Mouse (Mus musculus): Measurements from ENCODE around the gene Zdhhc22. TPM values are rescaled to one million over a fixed set of nuclear protein-coding genes. Genes with fewer than 3 reads are reported as not detected.

The Zdhhc22 gene
- total RNA-seq, 2 experiments from 2014 or later = 51.9 to 54.0 TPM

DNA sequence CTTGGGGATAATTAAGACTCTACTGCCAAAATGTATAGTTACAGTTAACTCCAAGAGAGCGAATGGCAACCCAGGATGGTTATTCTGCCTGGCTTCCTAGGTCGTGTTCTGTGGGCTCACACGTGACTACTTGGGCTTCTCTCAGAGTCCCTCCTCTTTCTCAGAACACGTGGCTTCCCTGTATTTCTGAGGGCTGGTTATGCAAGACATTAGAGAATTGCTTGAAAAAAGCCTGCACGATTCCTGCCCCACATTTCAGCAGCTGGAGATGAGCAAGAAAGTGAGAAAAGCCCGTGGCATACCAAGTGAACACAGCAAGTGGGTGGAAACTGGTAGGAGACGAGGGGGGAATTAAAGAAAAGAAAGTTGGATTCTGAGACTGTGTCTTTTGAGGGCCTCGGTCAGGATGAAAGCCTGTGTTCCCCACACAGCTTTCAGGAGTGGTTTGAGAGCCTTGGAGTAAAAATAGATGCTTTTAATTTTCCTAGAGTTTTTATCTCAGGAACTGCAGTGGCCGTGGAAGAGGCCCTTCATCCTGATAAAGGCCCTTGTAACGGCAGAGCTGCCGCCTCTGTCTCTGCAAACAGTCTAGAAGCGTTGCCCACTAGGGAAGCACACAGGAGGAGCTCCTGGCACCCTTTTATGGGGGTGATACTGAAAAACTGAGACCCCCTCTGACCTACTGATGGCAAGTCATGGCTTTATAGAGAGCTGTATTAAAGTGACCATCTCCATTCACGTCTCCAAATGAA lies 21.6 kb downstream of the Zdhhc22 start:
- intact Hi-C loops (cut with DNase I) = no loop called here
- peak; percentile 77 to 95 for DNase-seq (ENCODE audit: low spot score in 2 of 2)

DNA sequence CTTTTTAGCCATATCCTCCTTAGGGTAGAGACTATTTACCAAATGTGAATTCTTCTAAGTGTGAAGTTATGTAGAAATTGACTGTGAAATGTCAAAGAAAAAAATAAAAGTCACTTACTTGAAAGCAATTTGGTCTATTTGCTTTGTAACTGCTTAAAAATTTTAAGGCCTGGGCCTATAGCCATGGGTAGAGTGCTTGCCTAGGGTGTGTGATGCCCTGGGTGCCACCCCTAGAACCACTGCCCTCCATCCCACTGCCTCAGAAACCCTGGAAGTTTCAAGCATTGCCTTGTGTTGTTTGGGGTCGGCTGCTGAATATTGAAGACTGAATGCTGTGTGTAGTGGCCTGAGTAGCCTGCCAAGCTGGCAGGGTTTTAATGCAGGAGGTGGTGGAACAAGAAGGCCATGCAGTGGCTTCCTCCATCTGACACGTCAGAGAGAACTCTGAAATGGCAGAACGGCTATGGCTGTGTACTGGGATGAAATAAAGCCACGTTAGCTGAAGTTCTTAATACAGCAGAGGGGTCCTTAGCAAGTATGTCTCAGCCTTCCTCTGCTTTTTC lies 24.9 kb downstream of the Zdhhc22 start:
- no peak for DNase-seq (ENCODE audit: low spot score in 2 of 2)
- intact Hi-C loops (cut with DNase I) = no loop called here

DNA sequence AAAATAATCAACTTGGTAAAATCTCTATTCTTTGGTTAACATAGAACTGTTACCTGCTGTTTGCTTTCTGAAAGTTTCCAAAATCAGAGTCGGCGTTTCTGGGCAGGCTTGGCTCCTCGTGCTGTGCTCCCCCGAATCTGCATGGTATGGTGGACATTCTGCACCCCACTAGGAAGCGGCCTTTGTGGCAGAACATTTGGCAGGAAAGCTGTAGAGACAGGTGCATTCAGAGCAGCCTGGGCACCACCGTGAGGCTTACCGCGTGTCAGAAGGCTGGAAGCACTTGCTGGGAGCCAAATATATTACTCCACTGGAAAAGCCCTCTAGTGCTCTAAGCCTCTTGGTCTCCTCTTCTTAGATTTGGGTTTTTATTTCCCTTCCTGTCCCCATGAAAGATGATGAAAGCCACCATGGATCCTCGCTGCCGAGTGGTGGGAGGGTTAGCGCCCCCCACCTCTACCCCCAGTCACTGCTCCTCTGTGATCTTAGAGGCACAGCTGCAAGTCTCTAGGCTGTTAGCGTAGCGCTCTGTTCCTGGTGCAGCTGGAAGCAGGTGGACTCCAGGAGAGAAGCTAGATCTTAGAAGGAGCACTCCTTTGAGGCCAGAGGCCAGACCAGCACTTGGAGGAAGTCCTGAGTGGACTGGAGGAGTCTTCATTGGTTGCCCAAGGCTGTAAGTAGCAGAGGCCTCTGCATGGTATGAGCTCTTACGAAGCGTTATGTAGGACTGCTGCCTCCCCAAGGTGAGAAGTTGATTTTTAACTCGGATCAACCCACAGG lies 25.8 kb downstream of the Zdhhc22 start:
- intact Hi-C loops (cut with DNase I) = no loop called here
- DNase-seq (ENCODE audit: low spot score in 2 of 2) = no peak

DNA sequence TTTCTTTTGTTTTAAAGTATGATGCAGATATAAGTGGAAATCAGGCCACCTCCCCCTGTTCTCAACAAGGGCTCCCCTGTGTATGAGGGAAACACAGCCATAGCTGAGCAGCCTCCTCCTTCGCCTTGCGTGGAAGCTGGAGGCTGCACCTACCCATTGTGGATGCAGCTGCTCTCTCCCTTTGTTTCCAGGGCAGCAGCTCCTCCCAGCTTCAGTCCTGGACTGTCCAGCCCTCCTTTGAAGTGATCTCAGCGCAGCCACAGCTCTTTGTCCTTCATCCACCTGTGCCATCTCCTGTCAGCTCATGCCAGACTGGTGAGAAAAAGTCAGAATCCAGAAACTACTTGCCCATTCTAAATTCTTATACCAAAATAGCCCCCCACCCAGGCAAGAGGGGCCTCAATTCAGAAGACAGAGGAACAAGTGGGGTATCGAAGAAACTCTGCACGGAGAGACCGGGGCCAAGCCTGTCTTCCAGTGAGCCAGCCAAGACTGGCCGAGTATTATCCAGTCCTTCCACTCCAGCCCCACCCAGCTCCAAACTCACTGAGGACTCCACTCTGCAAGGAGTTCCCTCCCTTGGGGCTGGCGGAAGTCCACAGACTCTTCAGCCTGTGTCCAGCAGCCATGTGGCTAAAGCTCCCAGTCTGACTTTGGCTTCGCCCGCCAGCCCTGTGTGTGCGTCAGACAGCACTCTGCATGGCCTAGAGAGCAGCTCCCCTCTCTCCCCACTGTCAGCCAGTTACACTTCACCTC lies 28.5 kb downstream of the Zdhhc22 start:
- no peak for DNase-seq (ENCODE audit: low spot score in 2 of 2)
- intact Hi-C loops (cut with DNase I) = no loop called here

DNA sequence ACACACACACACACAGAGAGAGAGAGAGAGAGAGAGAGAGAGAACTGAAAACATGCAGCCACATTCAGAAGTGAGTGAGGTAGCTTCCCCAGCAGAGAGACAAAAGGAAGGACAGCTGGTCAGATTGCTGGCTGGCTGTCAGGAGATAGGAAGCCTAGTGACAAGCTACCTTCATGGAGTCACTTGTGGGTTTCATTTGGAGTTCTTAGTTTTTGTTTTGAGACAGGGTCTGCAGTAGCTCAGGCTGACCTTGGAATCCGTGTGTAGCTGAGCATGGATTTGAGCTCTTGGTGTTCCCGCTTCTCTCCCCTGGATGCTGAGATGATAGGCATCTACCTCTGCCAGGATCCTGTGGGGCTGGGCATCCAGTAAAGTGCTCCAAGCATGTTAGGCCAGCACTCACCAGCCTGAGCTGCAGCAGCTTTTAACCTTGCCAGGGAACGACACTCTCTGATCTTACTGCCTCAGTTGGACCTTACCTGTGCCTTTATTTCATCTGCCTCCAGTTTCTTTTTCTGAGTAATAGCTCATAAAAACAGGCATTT lies 29.4 kb downstream of the Zdhhc22 start:
- intact Hi-C loops (cut with DNase I) = no loop called here
- no peak for DNase-seq (ENCODE audit: low spot score in 2 of 2)

DNA sequence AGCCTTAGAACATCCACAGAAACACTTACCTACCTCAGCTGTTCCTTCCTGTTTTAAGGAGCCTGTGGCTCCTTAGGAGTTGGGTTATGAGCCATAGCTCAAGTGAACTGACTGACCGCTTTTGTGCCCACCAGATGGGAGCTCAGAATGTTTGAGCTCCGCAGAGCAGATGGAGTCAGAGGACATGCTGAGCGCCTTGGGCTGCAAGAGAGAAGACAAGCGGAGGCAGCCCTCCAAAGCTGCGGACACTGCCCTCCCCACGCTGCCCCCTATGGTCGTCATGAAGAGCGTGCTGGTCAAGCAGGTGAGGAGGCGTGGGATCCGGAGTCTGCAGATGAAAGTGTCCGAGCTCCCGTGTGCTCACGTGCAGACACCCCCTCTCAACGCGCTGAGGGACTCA lies 30.1 kb downstream of the Zdhhc22 start:
- intact Hi-C loops (cut with DNase I) = no loop called here
- DNase-seq (ENCODE audit: low spot score in 2 of 2) = no peak

DNA sequence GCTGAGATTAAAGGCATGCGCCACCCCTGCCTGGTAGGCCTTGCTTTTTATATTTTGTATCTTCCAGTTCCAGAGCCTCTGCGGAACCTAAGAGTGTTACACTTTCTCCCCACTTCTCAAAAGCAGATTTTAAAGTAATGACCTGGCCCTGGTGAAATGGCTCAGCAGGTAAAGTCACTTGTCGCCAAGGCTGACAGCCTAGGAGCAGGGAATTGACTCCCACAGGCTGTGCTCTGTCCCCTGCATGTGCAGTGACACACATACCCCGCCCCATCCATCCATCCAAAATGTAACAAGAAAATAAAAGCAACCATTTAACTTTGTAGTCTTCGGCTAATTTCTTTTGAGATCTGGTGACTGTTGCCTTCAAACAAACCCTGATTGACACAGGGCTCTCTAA lies 30.6 kb downstream of the Zdhhc22 start:
- intact Hi-C loops (cut with DNase I) = no loop called here
- no peak for DNase-seq (ENCODE audit: low spot score in 2 of 2)

DNA sequence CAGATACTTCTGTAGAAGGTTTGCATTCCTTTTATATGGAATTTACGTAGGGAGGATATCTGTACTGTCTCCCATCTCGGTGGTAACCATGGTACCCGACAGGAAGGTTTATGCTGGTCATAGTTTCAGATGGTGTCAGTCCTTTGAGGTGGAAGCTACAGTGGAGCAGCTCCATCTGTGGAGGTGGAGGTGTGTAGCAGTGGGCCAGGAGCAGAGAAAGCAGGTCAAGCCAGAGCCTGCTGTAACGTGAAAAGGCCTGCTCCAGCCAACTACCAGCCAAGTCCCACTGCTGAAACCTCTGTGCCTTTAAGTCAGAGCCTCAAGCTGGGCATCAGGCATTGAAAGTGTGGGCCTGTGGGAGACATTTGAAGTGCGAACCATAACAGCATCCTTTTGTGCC lies 31.7 kb downstream of the Zdhhc22 start:
- intact Hi-C loops (cut with DNase I) = no loop called here
- no peak for DNase-seq (ENCODE audit: low spot score in 2 of 2)

DNA sequence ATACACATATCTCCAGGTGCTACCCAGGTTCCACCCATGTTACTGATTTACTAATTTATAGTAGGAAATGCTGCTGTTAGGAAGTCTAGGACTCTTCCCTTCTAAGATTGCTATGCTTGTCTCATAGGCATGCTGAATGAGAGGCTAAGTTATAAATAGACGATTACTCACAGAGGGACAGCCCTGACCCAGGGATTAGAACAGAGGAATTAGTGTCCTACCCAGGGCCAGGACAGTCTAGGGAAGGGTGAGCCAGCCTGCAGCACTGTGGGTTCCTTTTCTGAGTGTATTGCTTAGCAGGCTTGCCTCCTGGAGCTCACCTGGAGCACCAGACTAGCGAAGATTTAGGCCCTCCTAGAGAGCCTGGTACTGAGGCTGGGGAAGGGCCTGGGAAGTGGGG lies 34.3 kb downstream of the Zdhhc22 start:
- no peak for DNase-seq (ENCODE audit: low spot score in 2 of 2)
- intact Hi-C loops (cut with DNase I) = no loop called here

DNA sequence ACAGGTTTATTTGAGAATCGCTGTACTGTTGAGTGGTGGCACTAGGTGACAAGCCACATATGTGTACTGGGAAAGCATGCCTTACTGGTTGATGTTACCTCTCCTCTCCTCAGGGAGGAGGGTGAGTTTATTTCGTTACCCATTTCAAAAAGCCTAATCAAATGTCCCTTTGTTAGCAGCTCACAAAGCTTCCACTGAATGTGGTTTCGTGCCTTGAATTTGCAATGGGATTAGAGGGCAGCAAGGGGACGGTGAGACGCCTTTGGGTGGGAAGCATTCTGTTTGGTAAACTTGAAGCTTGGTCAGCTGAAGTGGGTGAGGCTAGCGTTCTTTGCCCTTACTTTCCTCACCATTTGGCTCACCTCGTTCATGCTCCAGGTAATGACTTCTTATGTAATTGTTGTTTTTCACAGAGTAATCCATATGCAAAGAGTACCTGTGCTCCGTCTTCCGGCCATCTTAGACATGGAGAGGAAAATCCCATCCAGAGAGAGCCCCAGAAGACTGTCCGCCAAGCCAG lies 37.8 kb downstream of the Zdhhc22 start:
- DNase-seq (ENCODE audit: low spot score in 2 of 2) = no peak
- intact Hi-C loops (cut with DNase I) = no loop called here

DNA sequence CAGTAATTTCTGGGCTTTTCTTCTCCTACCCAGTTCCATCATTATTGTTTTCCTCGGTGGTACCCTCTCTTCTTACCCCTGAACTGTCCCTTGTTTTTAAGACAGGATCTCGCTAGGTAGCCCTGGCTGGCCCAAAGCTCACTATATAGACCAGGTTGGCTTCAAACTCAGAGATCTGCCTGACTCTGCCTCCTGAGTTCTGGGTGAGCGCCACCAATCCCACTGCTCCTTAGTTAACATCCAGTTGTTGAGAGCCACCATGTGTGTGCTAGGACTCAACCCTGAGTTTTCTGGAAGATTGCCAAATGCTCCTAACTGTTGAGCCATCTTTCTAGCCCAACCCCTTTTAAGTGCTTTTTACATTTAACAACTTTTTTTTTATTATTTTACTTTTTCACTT lies 39.3 kb downstream of the Zdhhc22 start:
- no peak for DNase-seq (ENCODE audit: low spot score in 2 of 2)
- intact Hi-C loops (cut with DNase I) = no loop called here

DNA sequence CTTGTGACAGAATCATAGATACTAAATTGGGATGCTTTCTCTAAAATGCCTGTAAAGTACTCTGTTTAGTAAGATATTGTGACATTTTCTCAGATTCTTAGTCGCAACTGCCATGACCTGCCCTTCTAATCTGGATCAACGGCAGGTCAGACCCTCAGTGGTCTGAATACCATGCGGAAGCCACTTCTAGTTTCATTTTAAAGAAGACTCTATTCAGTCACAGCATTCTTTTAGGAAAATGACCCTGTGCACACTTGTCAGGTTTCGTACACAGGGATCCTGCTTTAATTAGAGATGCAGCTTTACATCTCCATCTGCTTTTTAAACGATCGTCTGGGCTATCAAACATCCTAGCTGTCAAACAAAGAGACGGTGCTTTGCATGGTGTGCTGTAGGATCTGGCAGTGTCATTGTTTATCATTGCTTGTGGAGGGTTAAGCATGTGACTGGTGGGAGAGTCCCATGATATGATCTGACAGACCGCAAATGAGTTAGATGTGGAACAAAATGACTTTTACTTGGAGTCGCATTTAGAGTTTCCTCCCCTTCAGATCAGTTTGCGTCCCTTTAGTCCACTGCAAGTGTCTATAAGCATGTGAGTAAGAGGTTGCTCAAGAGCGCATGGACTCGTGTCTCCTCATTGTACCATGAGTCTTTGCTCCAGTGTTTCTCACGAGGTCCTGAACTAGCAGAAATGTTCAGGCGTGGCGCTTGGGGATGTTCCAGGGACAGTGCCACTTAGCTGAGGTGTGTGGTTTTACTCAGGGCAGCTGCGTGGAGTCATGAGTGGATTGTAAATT lies 39.9 kb downstream of the Zdhhc22 start:
- intact Hi-C loops (cut with DNase I) = no loop called here
- no peak for DNase-seq (ENCODE audit: low spot score in 2 of 2)

DNA sequence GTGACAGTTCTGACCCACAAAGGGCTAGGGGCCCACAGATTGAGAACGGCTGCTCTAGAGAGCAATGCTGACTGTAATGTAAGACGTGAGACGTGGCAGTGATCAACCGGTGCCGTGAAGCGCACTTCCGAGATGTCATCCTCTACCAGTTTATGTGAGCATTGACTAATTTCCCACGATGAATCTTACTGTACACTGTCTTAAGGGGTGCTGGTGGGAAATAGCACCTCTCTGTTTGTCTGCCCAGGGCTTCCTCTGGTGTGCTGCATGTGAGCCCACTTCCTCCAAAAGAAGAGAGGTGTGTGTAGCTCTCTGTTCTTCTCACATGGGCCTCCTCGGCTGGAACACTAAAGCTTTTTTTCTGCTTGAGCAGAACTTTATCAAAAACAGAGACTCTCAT lies 40.7 kb downstream of the Zdhhc22 start:
- peak in 1 of 2 experiments; percentile 42 for DNase-seq (ENCODE audit: low spot score in 2 of 2)
- intact Hi-C loops (cut with DNase I) = loop anchor here (10.0 kb wide), 1 partner anchor 245 kb away; no protein-coding TSS in a partner anchor

DNA sequence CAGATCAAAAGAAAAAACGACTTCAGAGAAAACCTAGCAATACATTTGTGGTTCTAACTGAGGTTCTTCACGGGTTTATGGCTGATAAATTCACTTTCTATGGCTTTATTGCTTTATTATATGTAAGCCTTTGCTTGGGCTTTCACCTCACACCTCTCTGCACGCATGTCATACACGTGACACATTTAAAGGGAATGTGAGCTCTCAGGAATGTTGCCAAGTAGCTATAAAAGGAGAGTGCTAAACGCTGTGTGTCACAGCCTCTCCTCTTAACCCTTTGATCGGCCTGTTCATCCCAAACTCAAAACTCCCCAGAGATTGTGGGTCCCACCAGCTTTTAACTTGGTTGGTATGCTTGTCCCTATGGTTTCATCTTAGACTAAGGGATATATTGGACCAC lies 41.6 kb downstream of the Zdhhc22 start:
- peak in 1 of 2 experiments; percentile 56 for DNase-seq (ENCODE audit: low spot score in 2 of 2)
- intact Hi-C loops (cut with DNase I) = loop anchor here (10.0 kb wide), 1 partner anchor 244 kb away; no protein-coding TSS in a partner anchor

DNA sequence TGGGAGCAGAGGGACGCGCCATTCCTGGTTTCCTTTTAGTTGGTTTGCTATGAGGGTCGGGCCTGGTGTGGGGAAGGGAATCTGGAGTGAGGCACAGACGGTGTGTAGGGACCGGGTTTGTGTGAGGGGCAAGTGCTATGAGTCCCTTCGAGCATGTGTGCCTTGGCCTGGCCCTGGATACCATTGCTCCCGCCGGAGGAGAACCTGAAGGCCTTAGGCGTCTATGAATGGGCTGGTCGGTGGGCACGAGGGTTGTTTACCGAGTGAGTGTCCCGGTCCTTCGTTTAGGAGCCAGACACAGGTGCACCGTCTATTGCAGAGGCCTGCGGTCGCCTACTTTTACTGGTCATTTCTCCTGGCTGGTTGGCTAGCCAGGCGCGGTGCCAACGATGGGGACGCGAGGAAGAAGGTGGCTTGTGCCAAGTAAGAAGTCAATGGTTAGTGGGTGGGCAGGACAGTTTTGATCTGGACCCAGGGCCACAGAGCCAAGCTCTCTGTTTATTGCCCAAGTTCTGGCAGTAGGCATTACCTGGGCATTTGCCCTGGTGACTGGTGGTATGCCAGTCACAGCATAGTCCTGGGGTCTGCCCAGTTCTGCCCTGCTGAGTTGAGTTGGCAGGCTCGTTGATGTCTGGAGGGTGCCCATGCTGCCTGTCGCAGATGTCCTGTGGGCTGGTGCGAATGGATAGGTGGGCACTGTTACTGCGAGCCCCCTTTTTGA lies 42.4 kb downstream of the Zdhhc22 start:
- peak; percentile 64 to 74 for DNase-seq (ENCODE audit: low spot score in 2 of 2)
- intact Hi-C loops (cut with DNase I) = loop anchor here (1.0 to 10.0 kb wide), 5 partner anchors 27 to 243 kb away; partner anchors contain the start of gene Zdhhc22

DNA sequence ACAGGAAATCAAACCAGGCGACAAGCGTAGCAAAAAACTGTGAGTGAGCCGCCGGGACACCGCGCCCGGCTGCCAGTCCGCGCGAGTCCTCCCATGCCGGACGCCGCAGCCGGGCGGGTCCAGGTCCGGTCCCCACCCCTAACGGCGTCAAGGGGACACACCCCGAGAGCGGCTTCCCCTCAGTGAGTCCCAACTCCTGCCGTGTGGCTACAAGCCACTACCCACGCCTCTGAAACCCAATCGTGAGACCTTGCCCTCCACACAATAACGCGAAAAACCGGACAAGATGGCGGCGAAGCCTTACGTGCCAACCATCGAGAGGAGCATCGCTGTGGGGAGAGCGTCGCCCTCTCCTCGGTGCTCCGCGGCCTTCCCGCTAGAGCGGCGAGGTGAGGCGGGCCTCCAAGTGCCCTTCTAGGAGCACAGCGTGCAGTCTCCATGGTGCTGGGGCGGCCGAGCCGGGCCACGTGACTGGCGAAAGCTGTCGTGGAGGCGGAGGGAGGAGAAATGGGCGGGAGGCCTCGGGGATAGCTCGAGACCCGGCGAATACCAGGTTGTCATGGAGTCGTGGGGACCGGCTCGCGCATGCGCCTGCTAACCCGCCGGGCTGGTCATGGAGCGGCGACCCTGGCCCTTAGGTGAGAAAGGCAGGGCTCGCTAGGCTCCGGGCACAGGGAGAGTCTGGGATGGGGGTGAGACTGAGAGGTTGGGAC lies 43.2 kb downstream of the Zdhhc22 start, which contains the start of gene Cipc:
Gene Cipc, plus strand, starts transcription at position 182 of the 713 bp plus-strand sequence.
- intact Hi-C loops (cut with DNase I) = loop anchor here (1.0 to 10.0 kb wide), 5 partner anchors 28 to 242 kb away; partner anchors contain the start of gene Zdhhc22

DNA sequence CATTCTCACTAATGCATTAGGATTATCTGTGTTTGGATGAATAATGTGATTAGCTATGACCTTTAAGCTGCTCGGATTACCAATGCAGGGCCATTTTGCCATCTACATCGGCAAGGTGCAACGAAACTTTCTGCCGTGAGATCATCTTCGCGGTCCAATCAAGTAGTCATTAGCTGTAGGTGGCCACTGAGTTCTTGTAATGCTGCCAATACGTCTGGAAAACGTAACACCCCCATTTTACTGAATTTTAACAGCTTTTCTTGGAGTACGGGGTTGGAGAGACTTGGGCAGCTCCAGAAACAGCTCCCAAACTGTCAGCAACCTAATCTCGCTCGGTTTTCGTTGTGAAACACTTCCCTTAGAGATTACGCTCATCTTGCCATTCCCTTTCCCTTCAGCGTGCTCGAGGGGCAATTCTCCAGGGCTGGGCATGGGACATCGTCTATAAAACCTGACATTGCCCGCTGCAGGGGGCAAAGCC lies 43.9 kb downstream of the Zdhhc22 start:
- peak; percentile 40 for DNase-seq (ENCODE audit: low spot score in 2 of 2)

More for the DNA sequence above, 43.2 kb downstream of the Zdhhc22 start, which contains the start of gene Cipc:
- DNase-seq (ENCODE audit: low spot score in 2 of 2) = peak; percentile 99

More for the DNA sequence above, 43.9 kb downstream of the Zdhhc22 start:
- intact Hi-C loops (cut with DNase I) = loop anchor here (2.0 to 10.0 kb wide), 3 partner anchors 28 to 242 kb away; no protein-coding TSS in a partner anchor
